Mouse (Mus musculus) liver, adult 2 months (tissue): Measurements from ENCODE around the gene Olfr564.

ENCODE experiments used
- CTCF ChIP-seq: fragments of 200-500 bp; IDR thresholded peaks from 2 replicates; pipeline ENCODE4 v1.5.1; 2011; ENCODE audit warnings: low read depth, low read length, control low read depth
- POLR2A ChIP-seq: fragments of 200-500 bp; IDR thresholded peaks from 2 replicates; pipeline ENCODE4 v1.6.1; 2011; ENCODE audit warnings: low read length, control low read depth; ENCODE audit not compliant: insufficient read depth; ENCODE audit errors: extremely low read depth

- no peak for TF ChIP-seq CTCF
- TF ChIP-seq POLR2A = no peak
These were observed at the start of gene Olfr564 for GRCm38 (mm10) chr7:102803180-102803579.
